Mouse (Mus musculus) embryonic facial prominence, embryonic 14.5 days (tissue): ENCODE measurements at regions not wholly inside any gene's neighbourhood (a gene's known extent, or its start where the extent isn't known, plus 50 kb on each side); places are given as distances from the start of the nearest gene placed in this dataset.

Experiments
- ATAC-seq: fragments of 200-750 bp; cut with Nextera tagmentation; 2 replicates; pipeline ENCODE4 v1.8.0; 2017; ENCODE audit warnings: low read depth, moderate number of reproducible peaks, moderate TSS enrichment
- DNase-seq: peaks from one replicate; pipeline ENCODE4 v3.0.0-alpha.2; 2015; ENCODE audit warnings: low spot score
- H3K27ac ChIP-seq: fragments of 300-500 bp; sonication (generic); replicated peaks from 2 replicates; pipeline ENCODE4 v1.5.1; 2014; ENCODE audit warnings: low read depth, mild to moderate bottlenecking, low read length, moderate library complexity
- H3K27me3 ChIP-seq: fragments of 300-500 bp; sonication (generic); replicated peaks from 2 replicates; pipeline ENCODE4 v1.6.1; 2014; ENCODE audit warnings: low read length; ENCODE audit not compliant: control insufficient read depth, insufficient read depth
- H3K36me3 ChIP-seq: fragments of 300-500 bp; sonication (generic); 2 replicates; pipeline ENCODE4 v1.6.1; 2014; ENCODE audit warnings: low read length, mixed read lengths; ENCODE audit not compliant: control insufficient read depth, insufficient read depth
- H3K4me1 ChIP-seq: fragments of 300-500 bp; sonication (generic); 2 replicates; pipeline ENCODE4 v1.6.1; 2014; ENCODE audit warnings: antibody characterized with exemption, low read length; ENCODE audit not compliant: control insufficient read depth, insufficient read depth
- H3K4me2 ChIP-seq: fragments of 300-500 bp; sonication (generic); 2 replicates; pipeline ENCODE4 v1.6.1; 2014; ENCODE audit warnings: low read depth, mild to moderate bottlenecking, low read length, moderate library complexity, mixed read lengths
- H3K4me3 ChIP-seq: fragments of 300-500 bp; sonication (generic); 2 replicates; pipeline ENCODE4 v1.5.1; 2014; ENCODE audit warnings: low read depth, mild to moderate bottlenecking, low read length
- H3K9ac ChIP-seq: fragments of 300-500 bp; sonication (generic); 2 replicates; pipeline ENCODE4 v1.6.1; 2014; ENCODE audit warnings: low read depth, mild to moderate bottlenecking, low read length, moderate library complexity, mixed read lengths
- H3K9me3 ChIP-seq: fragments of 300-500 bp; sonication (generic); 2 replicates; pipeline ENCODE4 v1.6.1; 2016; ENCODE audit warnings: low read length; ENCODE audit not compliant: control insufficient read depth
- WGBS: fragments of 180-500 bp; shearing (Covaris S2); extraction: QIAGEN DNeasy Blood & Tissue Kit; methylation state at CpG from one replicate; pipeline ENCODE4 v1.1.7; 2014; 5-methylcytosine and 5-hydroxymethylcytosine counted together

DNA sequence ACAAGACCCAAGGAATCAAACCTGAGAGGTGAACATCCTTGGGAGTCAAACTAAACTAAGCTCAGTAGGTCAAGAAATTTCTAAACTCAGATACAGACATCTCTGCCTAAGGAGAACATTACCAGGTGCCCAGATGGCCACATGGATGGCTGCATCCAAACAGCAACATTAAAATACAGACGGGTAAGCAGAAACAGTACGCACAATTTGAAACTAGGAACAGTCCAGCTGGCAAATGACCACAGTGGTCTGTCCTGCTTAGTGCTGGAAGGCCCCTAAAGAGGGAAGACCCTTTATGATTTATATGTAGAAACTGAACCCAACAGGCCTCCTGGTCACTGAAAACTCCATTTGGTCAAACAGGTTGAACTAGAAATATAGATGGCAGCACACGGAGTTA lies 1579.8 kb downstream of the Fstl5 start:
- Histone ChIP-seq H3K27ac (no peak overlapping the region), H3K4me3 (no peak overlapping the region), H3K4me1 (no peaks in the 10 kb centered on the region), H3K4me2 (no peak overlapping the region), H3K27me3 (no peaks in the 10 kb centered on the region), H3K9ac (no peak overlapping the region), H3K36me3 (no peaks in the 10 kb centered on the region), H3K9me3 (no peaks in the 10 kb centered on the region)
- DNase-seq (no peak), ATAC-seq (no peak)
- 94% methylated on average over 3 of the region's 3 CpGs for WGBS
